23 mouse cellular contexts compared by ENCODE assay signal in genomic region chr10:69311867-69312266, GRCm38 (mm10). TPM values are rescaled to one million over a fixed set of nuclear protein-coding genes. Genes with fewer than 3 reads are reported as not detected.
A peak's percentile ranks its signal among the peaks of the same experiment; 100 is the strongest.
DNase-seq lines count a peak whose midpoint lies in the region; ATAC-seq and TF ChIP-seq lines count a peak whose summit lies in the region.
"Had no signal": no experiment of that assay in that cellular context is flagged by ENCODE, and none has a peak within 500 bp of the region (broad histone marks: within the 10 kb centered on the region; RNA-seq: fewer than 3 reads in every experiment).

No protein-coding gene starts in this region.

- H3K36me3 ChIP-seq in lung, embryonic 14.5 days (ENCODE audit: insufficient read depth), result no peaks in the 10 kb centered on the region
- no peaks in the 10 kb centered on the region for H3K36me3 ChIP-seq in testis, adult 2 months (ENCODE audit: control insufficient read depth, insufficient read depth, low read length)
- H3K36me3 ChIP-seq: embryonic facial prominence, embryonic 10.5 days; embryonic facial prominence, embryonic 12.5 days; forebrain, embryonic 15.5 days; G1E had no signal

- H3K27me3 ChIP-seq in lung, embryonic 14.5 days (ENCODE audit: insufficient read depth, low read length), result no peaks in the 10 kb centered on the region
- no peaks in the 10 kb centered on the region for H3K27me3 ChIP-seq in testis, adult 2 months (ENCODE audit: control insufficient read depth, insufficient read depth, low read length)
- H3K27me3 ChIP-seq: embryonic facial prominence, embryonic 12.5 days; forebrain, embryonic 13.5 days; forebrain, embryonic 15.5 days; Patski had no signal

- no peaks in the 10 kb centered on the region for H3K9me3 ChIP-seq in lung, embryonic 14.5 days (ENCODE audit: low read depth, low read length)
- H3K9me3 ChIP-seq: embryonic facial prominence, embryonic 10.5 days; embryonic facial prominence, embryonic 12.5 days; forebrain, embryonic 13.5 days; forebrain, embryonic 15.5 days had no signal

- TF ChIP-seq POLR2A in testis, adult 2 months (IDR thresholded peaks at IDR 0.05; ENCODE audit: control insufficient read depth, low read depth, low read length), result peak; percentile 90

- no peak overlapping the region for H3K4me2 ChIP-seq in lung, embryonic 14.5 days
- H3K4me2 ChIP-seq: embryonic facial prominence, embryonic 12.5 days; forebrain, embryonic 13.5 days; forebrain, embryonic 15.5 days had no signal

- intact Hi-C loops in heart, postnatal 25 days (cut with DNase I), result no loop called here

- no peak for TF ChIP-seq CTCF in lung, embryonic 14.5 days (IDR thresholded peaks at IDR 0.05; ENCODE audit: low read depth)
- no peak for TF ChIP-seq CTCF in testis, adult 2 months (IDR thresholded peaks at IDR 0.05; ENCODE audit: control insufficient read depth, insufficient read depth, insufficient replicate concordance, low read depth, low read length)

- no peak for ATAC-seq in lung, embryonic 14.5 days (ENCODE audit: insufficient read depth)
- ATAC-seq in megakaryocyte progenitor cell, adult 5-6 weeks (replicated peaks; ENCODE audit: poor library complexity), result 0 out of 2 replicates have a peak, but pooled peaks have one; percentile 21
- ATAC-seq: activated CD4-positive, CD25-positive, alpha-beta regulatory T cell, adult 4 months; forebrain, embryonic 13.5 days; forebrain, embryonic 15.5 days; forebrain, postnatal 0 days; Patski had no signal

- no peak overlapping the region for H3K9ac ChIP-seq in lung, embryonic 14.5 days
- H3K9ac ChIP-seq: embryonic facial prominence, embryonic 12.5 days; forebrain, embryonic 13.5 days; forebrain, embryonic 15.5 days; forebrain, postnatal 0 days had no signal

- WGBS in lung, embryonic 14.5 days, result 75% methylated on average over 16 of the region's 16 CpGs

- H3K27ac ChIP-seq in lung, embryonic 14.5 days (ENCODE audit: low read depth), result no peak overlapping the region
- peak overlapping the region; percentile 79 for H3K27ac ChIP-seq in testis, adult 2 months (ENCODE audit: control insufficient read depth, insufficient read depth, low read depth, low read length)
- H3K27ac ChIP-seq: embryonic facial prominence, embryonic 10.5 days; embryonic facial prominence, embryonic 12.5 days; forebrain, embryonic 13.5 days; forebrain, embryonic 15.5 days had no signal

- H3K4me1 ChIP-seq in lung, embryonic 14.5 days (ENCODE audit: insufficient read depth), result no peaks in the 10 kb centered on the region
- H3K4me1 ChIP-seq in testis, adult 2 months (ENCODE audit: control insufficient read depth, insufficient read depth, low read length), result peaks cover 13% of the 10 kb centered on the region
- H3K4me1 ChIP-seq: embryonic facial prominence, embryonic 12.5 days; forebrain, embryonic 13.5 days; forebrain, embryonic 15.5 days had no signal

- no peak overlapping the region for H3K4me3 ChIP-seq in lung, embryonic 14.5 days (ENCODE audit: low read depth, low read length)
- H3K4me3 ChIP-seq in testis, adult 2 months (ENCODE audit: control insufficient read depth, low read depth, low read length), result peak overlapping the region; percentile 89
- H3K4me3 ChIP-seq: embryonic facial prominence, embryonic 10.5 days; embryonic facial prominence, embryonic 12.5 days; forebrain, embryonic 13.5 days; forebrain, embryonic 15.5 days had no signal

- peak; percentile 8 for DNase-seq in lung, embryonic 14.5 days
- DNase-seq in lung, postnatal 10 days, result no peak
- DNase-seq in testis, postnatal 14 days (ENCODE audit: low spot score), result no peak
- peak; percentile 92 for DNase-seq in R1 (ENCODE audit: low read depth, low spot score)
- no peak for DNase-seq in heart, postnatal 25 days (ENCODE audit: low spot score)
- DNase-seq in urinary bladder, postnatal 36 days (ENCODE audit: low spot score in 2 of 2), result no peak
- DNase-seq: adrenal gland, adult 8-10 months; adrenal gland, postnatal 36 days; cerebellum, adult 11-12 months; cerebellum, adult 2 months; cerebellum, adult 9-10 months; cerebellum, postnatal 10 days; cerebellum, postnatal 25 days; forebrain, postnatal 0 days had no signal

RNA-seq across cellular contexts. Expression of gene Cdk1, which starts 40.9 kb away (rescaled TPM):
- polyA plus RNA-seq in lung, embryonic 14.5 days (2014; fragmentation: Nextera tagmentation; extraction: Ambion mirVana), result 684 and 700 TPM in 2 replicates
- 49.2 and 49.5 TPM in 2 replicates for polyA plus RNA-seq in testis, adult 2 months (2012; rRNA removed)
- 118 and 123 TPM in 2 replicates for total RNA-seq in megakaryocyte progenitor cell, adult 5-6 weeks (2015)
- total RNA-seq in megakaryocyte progenitor cell, adult 5-6 weeks (2017), result 276 and 278 TPM in 2 replicates
- 1 to 10 TPM; 2.2 to 2.8 TPM for total RNA-seq in heart, postnatal 25 days (2021)

Comparison
In these comparisons a context has a peak if more than half of its experiments do, and no peak if none do; other contexts are left out.
1. DNase-seq: peak in lung, embryonic 14.5 days (single experiment) and R1 (single experiment); none in lung, postnatal 10 days (single experiment), testis, postnatal 14 days (single experiment), heart, postnatal 25 days (single experiment) and urinary bladder, postnatal 36 days (0 of 2).
2. RNA of gene Cdk1, which starts 40.9 kb away (total RNA-seq): 118 to 278 TPM in megakaryocyte progenitor cell, adult 5-6 weeks; 2.2 to 2.8 TPM in heart, postnatal 25 days; every median in the first group is over 10 times any median in the second.